Mouse (Mus musculus): ENCODE results near the gene Dhcr7.

Gene Dhcr7

DNA sequence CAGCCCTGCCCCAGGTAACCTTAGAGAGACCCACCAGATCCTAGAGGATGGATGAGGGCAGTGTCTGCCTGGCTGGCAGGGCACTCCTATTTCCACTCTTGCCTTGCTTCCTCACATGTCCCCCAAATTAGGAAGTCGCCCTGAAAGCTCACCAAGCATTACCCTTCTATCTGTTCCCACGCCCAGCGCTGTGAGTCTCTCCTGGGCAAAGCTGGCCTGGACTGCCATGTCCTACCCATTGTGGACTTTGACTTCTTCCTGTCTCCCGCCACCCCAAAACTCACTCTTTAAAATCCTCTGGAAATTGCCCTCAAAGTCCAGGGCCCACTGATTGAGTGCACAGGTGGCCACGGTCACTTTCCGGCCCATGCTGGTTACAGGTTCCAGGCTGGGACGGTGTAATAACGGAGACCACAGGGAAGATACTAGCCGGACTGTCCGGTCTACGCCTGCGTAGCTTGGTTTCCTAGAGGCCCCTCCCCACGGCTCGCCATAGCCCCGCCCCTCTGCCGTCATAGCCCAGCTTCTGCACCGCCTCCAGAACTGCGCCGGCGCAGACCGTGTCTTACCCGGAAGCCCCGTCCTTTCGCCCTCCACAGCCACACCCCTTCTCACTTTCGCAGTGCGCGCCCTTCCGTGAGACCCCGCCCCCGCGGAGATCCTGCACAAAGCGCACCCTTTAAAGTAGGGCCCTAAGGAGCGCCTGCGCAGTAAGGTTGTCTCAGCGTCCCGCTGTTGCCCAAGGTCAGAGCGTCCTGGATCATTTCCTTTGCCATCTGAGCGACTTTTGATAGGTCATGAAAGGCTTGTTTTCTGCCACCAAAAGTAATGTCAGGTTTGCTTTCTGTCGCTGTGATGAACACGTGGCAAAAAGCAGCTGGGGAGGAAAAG lies at the start of gene Dhcr7, which contains the start of gene Nadsyn1:
Gene Dhcr7 (plus strand): TSS at position 771 of the 891 bp plus-strand sequence.
Gene Nadsyn1 (minus strand): TSS at position 475 of the 891 bp plus-strand sequence.
- peak; percentile 98 to 99 for DNase-seq (ENCODE audit: low spot score in 2 of 2)

DNA sequence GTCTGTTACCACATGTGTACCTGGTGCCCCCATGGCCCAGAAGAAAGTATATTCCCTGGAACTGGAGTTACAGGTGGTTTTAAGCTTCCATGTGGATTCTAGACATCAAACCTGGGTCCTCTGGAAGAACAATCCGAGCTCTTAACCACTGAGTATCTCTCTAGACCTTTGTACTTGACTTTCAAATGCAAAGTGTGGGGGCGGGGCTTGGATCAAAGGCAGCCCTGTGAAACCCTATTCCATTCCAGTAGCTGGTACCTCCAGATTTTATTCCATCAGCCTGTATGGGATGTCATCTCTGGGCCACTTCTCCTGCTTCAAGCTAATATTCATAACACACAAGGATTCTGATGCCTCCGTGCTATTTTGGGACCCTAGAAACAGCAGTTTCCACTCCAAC lies 46.8 kb upstream of the Dhcr7 start:
- no peak for DNase-seq (ENCODE audit: low spot score in 2 of 2)

DNA sequence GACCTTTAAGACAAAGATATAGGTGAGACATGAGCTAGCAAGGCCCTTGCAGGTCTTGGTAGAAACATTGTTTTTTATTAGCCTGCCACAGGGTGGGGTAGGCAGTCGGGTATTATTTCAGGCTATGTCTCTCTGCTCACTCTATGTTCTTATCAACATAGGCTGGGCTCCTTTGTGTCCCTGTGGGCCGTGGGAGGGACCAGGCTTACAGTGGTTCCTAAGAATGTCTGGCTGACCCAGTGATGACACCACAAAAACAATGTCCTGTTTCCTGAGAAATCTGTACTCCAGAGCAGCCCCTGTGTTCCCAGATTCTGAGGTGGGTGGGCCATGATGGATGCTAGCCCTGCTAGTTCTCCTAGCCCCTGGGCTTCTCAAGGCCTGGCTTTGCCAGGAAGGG lies 45.6 kb upstream of the Dhcr7 start:
- DNase-seq (ENCODE audit: low spot score in 2 of 2), result no peak

DNA sequence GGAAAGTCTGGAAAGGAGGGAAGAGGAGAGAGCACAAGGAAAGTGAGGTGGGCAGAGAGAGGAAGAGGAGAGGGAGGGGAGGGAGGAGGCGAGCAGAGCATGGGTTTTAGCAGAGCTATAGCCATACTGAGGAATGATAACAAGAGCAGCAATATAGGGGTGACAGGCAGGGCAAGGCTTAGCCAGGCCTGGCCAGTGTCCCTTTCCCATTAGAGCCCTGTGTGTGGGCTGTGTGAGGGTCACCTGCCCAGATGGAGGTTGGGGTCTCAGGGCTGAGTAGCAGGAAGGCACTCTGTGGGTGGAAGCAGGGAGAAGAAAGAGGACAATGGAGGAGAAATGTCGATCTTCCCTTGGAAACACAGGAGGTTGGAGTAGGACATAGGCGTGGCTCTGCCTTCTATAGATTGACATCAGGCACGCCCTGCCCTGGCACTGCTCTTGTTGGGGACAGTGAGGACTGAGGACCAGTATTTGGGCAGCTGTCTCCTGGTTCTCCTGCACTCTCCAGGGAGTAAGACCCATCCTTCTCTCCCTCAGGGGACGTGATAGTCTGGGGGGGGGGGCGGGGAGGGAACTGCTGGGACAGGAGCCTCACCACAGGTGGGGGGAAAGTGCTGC lies 39.5 kb upstream of the Dhcr7 start:
- DNase-seq (ENCODE audit: low spot score in 2 of 2), result no peak

DNA sequence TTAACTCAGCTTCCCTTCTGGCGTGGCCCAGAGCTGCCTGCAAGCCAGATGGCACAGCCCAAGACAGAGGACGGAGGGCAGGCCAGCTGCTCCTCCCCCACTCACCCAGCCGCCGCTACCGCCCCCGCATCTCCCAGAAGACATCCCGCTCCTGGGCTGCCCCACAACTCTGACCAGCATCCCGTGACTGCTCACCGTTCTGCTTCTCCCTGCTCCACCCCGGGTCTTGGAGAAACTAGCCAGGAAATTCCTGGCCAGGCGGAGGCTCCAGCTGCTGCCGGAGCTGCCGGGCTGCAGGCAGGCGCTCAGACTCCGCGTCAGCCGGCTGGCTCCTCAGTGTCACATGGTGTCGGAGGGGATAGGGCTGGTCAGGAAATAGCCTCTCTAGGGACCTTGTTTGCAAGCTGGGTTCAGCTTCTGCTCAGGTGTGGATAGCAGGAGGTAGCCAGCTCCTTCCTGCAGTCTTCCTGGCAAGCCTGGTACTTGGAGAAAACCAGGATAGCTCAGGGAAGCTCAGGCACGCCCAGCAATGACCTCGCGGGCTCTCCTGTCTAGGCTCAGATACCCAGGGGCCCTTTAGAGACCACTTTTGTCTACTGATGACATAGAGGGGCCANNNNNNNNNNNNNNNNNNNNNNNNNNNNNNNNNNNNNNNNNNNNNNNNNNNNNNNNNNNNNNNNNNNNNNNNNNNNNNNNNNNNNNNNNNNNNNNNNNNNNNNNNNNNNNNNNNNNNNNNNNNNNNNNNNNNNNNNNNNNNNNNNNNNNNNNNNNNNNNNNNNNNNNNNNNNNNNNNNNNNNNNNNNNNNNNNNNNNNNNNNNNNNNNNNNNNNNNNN lies 38.7 kb upstream of the Dhcr7 start, which contains the start of gene Mrgpre:
Gene Mrgpre (minus strand): TSS at position 505 of the 834 bp plus-strand sequence.
- peak; percentile 58 to 64 for DNase-seq (ENCODE audit: low spot score in 2 of 2)

DNA sequence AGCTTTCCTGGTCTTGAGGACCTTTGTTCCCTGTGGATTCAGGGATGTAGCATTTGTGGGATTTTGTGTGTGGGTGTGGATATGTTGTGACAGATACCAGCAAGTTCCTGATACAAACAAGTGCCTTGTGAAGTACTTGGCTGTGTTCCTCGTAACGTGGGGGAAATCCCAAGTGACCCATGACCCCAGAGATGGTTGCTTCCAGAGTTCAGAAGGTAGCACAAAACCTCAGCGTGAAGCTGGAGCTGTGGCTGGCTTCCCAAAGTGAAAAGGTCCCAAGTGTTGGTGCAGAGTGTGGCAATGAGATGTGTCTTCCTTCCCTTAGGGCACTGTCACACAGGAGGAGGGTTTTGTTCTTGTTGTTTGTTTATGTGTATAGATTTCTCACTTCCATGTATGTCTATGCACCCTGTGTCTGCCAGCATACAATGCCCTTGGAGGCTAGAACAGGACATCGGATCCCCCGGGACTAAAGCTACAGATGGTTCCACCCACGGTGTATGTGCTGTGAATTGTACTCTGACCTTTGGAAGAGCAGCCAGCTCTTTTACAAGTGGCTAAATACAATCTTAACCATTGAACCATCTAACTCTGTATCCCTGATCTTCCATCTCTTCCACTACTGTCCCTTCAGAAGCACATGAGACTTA lies 30.5 kb upstream of the Dhcr7 start:
- no peak for DNase-seq (ENCODE audit: low spot score in 2 of 2)

DNA sequence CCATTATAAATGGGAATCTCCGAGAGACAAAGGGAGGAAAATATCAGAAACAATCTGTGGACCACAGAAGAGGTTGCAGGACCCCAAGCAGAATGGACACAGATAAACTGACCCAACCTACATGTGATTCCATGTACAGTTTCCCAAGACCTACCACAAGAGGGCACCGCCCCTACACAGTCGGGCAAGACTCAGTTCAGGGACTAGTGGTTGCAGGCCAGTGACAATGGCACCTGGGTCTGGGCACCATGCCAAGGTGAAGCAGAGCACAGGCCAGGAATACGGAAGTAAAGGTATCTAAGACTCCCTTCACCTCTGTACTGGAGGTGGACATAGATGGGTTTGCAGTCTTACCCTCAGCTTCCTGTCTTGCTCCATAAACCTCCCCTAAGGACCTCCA lies 29.8 kb upstream of the Dhcr7 start:
- DNase-seq (ENCODE audit: low spot score in 2 of 2), result no peak

DNA sequence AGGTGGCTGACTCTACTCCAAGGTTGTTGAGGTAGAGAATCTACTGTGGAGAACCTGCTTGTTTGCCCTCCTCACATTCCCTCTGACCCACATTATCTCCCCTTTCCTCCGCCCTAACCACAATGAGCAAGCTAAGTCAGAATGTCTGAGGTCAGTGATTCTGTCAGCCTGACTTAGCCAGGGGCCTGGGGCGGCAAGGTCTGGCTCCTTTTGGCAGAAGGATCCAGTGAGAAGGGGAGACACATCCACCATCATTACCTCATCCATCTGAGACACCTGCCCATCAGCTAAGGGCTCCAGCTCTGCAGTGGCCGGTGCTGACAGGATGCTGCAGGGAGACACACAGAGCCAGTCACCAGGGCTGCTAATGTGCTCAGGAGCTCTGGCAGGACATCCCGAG lies 24.2 kb upstream of the Dhcr7 start:
- DNase-seq (ENCODE audit: low spot score in 2 of 2), result no peak

DNA sequence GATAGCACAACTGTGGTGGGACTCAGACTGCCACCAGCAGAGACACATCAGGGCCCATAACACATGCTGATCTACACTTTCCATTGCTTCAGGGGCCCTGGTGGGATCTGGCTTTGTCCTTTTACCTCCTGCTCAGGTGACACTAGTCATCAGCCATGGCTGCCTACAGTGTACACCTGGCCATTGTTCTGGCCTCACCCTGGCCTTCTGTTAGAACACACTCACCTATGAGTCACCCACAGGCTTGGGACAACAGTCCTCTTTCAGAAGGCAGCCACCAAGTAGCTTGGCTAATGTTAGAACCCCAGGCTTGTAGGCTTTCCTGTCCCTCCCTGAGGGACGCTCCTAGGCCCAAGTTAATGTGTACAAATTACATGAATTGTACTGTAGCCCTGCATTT lies 22.2 kb upstream of the Dhcr7 start:
- no peak for DNase-seq (ENCODE audit: low spot score in 2 of 2)

DNA sequence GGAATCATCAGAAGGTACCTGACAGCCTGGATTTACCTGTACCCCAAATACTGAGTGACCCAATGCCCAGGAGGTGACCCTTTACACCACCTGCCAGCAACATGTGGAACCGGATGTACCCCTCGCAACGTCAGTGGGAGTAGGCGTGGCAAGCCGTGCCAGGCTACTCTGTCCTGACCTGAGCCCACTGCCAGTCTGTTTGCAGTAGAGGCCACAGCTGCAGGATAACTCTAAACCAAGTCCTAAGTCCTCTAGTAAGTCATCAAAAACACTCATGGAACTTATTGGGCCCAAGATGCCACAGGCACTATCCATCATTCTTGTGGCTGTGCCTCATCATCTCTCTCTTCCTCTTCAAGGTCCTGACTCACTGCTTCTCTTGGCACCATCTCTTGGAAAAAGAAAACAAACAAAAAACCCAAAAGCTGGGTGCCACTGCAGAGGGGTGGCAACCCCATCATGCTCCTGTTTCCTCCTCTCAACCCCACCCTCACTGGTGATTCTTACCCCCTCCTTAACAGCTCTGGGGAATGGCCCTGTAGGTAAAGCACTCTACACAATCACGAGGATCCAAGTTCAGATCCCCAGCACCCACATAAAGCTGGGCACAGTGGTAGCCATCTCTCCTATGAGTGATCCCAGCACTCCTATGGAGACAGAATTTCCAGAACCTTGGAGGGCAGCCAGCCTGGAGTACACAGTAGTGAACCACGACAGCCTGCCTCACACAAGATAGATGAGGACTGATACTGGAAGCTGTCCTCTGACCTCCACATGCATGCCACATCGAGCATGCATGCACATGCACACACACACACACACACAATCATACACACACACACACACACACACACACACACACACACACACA lies 21.5 kb upstream of the Dhcr7 start:
- no peak for DNase-seq (ENCODE audit: low spot score in 2 of 2)

DNA sequence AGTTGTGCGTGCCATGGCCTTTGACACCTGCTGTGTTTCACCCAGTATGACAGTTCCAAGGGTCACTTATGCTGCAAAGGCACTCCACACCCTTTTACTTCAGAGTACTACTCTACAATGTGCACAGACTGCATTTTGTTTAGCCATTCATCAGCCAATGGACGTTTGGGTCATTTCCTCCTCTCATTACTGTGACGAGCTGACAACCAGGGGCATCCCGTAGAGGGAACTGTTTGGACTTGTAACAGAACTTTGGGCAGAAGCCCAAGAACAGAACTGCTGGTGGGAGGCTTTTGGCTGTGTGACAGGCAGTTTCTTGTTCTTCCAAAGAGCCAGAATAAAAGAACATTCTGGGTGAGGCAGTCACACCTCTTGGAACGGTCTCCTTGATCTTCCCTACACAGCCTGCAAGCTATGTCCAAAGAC lies 17.7 kb upstream of the Dhcr7 start:
- peak; percentile 20 to 28 for DNase-seq (ENCODE audit: low spot score in 2 of 2)

DNA sequence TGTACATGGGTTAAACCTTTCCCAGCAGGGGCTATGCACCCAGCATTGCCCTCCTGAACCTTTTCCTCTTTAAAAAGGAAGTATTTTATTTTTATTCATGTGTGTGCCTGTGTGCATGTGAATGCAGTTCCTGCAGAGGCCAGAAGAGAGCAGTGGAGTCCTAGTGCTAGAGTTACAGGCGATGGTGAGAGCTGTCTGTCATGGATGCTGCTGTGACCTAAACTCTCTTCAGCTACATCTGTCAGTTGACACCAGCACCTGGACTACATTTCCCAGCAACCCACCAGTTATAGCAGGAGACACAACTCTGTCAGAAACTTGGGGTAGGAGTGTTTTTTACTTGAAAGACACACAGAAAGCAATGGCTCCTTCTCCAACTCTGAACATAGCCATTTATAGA lies 14.0 kb upstream of the Dhcr7 start:
- no peak for DNase-seq (ENCODE audit: low spot score in 2 of 2)

DNA sequence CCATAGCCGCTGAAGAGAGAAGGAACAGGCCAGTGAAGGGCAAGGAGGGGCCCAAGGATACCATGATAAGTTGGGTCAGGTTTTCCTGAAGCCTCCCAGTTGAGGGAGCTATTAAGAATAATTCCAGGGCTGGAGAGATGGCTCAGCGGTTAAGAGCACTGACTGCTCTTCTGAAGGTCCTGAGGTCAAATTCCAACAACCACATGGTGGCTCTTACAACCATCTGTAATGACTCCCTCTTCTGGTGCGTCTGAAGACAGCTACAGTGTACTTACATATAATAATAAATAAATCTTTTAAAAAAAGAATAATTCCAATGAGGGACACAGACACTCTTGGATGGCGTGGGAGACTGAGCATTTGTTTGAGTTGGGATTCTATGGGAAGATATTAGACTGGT lies 3.7 kb upstream of the Dhcr7 start:
- DNase-seq (ENCODE audit: low spot score in 2 of 2), result no peak

DNA sequence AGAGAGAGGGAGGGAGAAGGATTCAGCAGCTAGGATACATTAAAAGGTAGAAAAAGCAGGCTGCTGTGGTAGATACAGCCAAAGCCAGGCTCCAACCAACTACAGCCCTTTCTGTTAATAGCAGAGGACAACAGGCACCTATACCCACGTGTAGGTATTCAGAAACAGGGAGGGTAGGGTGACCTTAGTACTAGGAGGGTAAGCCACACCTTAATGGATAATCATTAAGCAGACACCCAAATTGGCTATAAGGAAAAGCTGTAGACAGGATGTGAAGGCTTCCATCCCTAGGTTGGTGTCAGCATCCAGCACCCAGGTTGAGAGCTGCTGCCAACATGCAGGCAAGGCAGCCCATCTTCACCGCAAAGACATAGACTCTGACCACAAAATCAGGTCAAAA lies 1.7 kb upstream of the Dhcr7 start:
- no peak for DNase-seq (ENCODE audit: low spot score in 2 of 2)

DNA sequence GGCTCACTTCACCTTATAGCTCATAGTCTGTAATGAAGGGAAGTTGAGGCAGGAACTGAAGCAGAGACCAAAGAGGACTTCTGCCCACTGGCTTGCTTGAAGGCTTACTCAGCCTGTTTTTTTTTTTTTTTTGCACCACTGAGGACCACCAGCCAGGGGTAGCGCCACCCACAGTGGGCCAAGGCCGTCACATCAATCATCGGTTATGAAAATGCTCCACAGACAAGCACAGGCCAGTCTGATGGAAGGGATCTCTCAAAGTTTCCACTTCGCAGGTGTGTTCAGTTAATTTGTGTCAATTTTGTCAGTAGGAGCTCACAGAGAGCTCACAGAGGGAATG lies 291 bp downstream of the Dhcr7 start:
- DNase-seq (ENCODE audit: low spot score in 2 of 2), result peak in 1 of 2 experiments; percentile 15

DNA sequence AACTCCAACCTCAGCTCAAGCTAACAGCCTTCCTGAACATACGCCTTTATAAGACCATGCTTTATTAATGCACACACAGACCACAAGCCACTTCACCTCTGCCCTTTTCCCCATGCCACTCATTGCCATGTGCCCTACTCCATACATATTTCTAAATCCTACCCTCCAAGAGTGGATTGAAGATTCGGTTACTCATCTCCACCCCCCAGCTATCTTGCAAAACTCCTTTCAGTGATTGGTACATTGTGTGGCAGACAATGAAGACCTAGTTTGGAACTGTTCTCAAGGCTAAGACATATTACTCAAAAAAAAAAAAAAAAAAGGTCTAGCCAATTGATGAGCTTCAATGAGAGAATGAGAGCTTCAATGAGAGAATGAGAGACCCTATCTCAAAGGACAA lies 4.0 kb downstream of the Dhcr7 start:
- no peak for DNase-seq (ENCODE audit: low spot score in 2 of 2)

DNA sequence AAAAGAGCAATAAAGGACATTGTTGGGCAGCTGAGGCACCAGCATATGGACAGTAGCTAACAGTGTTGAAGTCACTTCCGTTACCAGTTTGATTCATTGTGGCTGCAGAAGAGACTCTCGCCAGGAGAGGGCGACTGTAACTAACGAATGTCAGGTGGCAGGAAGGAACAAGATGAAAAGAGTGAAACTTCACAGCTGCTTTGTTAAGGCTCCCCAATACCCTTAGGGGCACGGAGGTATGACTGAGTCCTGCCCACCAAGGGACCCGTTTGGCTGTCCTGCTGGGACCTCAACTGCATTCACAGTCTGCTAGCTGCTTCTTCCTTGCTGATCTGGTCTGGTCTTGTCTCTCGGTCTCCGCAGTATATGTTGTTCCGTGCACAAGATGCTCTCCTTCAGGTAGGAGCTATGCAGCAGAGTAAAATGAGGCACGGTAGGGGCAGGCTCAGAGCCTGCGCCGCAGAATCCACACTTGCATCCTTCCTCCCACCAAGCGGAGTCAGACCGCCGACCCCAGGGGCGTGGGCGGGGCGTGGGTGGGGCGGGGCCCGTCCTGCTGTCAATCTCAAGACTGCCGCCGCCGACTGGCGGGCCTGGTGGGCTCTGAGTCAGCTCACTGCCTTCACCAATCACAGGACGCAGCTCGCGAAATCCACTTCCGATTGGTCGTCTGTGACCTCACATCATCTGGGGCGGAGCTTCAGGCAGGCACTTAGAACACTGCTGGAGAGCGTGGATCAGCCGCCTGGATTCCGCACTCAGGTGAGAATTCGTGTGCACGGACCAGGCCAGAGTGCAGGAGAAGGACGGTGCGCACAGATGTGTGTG lies 6.8 kb downstream of the Dhcr7 start:
- peak; percentile 96 to 97 for DNase-seq (ENCODE audit: low spot score in 2 of 2)

DNA sequence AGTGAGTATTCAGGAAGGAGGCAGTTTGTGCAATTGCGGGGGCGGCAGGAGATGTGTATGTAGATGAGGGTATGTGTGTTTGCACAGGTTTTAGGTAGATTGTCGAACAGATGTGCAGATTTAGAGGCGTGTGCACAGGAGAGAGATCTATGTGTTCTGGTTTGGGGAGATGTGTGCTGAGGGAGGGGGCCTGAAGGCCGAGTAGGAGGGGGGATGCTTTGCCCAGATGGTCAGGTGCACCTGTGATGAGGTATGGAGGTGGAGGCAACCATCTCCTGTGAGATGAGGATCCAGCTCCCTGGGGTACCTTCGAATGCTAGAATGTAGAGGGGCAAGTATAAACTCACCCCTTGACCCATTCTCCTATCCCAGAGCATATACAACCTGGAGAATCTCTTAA lies 7.5 kb downstream of the Dhcr7 start:
- DNase-seq (ENCODE audit: low spot score in 2 of 2), result no peak

DNA sequence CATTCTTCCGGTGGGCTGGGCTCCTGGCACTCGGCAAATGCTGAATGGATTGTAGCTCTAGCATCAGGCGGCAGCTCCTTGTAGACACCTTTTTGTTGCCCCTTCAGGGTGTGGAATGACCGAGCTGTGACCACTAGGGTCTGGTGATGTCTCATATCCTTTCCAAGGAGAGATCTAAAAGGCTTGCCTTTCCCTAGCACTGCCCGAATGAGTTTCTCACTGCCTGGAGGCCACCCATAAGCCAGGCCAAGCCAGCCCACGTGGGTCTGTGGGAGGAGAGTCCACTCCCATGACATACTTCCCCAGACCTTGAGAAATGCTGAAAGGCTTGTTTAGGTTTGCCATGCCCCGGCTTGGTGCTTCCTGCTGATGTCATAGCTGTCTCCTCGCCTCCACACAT lies 9.3 kb downstream of the Dhcr7 start:
- no peak for DNase-seq (ENCODE audit: low spot score in 2 of 2)

DNA sequence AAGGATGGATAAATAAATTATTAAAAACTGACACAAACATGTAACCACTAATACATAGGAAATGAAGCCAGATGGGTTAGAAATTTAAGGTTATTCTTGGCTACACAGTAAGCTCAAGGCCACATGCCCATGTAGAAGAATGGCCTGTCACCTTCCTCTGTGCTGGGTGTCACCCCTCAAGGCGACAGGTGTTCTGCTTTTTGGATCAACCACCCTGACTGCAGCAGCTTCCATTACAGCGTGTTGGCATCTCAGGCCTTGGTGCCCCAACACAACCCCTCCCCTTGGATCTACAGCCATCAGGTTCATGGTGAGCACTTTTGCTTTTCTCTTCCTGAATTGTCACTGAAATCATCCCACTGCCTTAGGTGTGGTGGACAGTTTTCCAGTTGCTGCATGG lies 9.7 kb downstream of the Dhcr7 start:
- DNase-seq (ENCODE audit: low spot score in 2 of 2), result no peak
